8 mouse cellular contexts compared by ENCODE assay signal in genomic region chr16:97962151-97962948, GRCm38 (mm10). TPM values are rescaled to one million over a fixed set of nuclear protein-coding genes. Genes with fewer than 3 reads are reported as not detected.
A peak's percentile ranks its signal among the peaks of the same experiment; 100 is the strongest.
DNase-seq lines count a peak whose midpoint lies in the region; ATAC-seq lines count a peak whose summit lies in the region.

Gene C2cd2 (minus strand): TSS chr16:97962598.
Gene Zbtb21 (minus strand): TSS chr16:97962622.

- no peaks in the 10 kb centered on the region for H3K36me3 ChIP-seq in hindbrain, embryonic 13.5 days

- peak within 1 kb of the TSS; percentile 90 for H3K4me2 ChIP-seq in hindbrain, embryonic 13.5 days

- peak within 1 kb of the TSS; percentile 92 for H3K9ac ChIP-seq in hindbrain, embryonic 13.5 days

- under 1% methylated on average over 76 of the region's 78 CpGs for WGBS in hindbrain, embryonic 13.5 days

- H3K27me3 ChIP-seq in hindbrain, embryonic 13.5 days: no peaks in the 10 kb centered on the region

- H3K27ac ChIP-seq in hindbrain, embryonic 13.5 days: peak within 1 kb of the TSS; percentile 98

- peak within 1 kb of the TSS; percentile 80 for H3K4me3 ChIP-seq in hindbrain, embryonic 13.5 days

- peak; percentile 99 for ATAC-seq in hindbrain, embryonic 13.5 days (ENCODE audit: low FRiP score)

- peak; percentile 97 for DNase-seq in NIH3T3 (ENCODE audit: low read depth)
- DNase-seq in cerebellum, postnatal 10 days: peak; percentile 98 to 99
- DNase-seq in frontal cortex, postnatal 14 days (ENCODE audit: low spot score in 2 of 2): peak; percentile 95 to 97
- DNase-seq in layer of hippocampus, postnatal 25 days (ENCODE audit: extremely low spot score in 1 of 2, low spot score in 1 of 2): peak; percentile 93 to 97
- peak; percentile 97 for DNase-seq in lung, postnatal 25 days (ENCODE audit: low spot score)
- DNase-seq in retina, embryonic 14.5 days (ENCODE audit: low spot score): peak; percentile 98
- peak; percentile 95 for DNase-seq in thymus, postnatal 4 days

- H3K4me1 ChIP-seq in hindbrain, embryonic 13.5 days (replicated peaks): peaks cover 20% of the 10 kb centered on the region

- H3K9me3 ChIP-seq in hindbrain, embryonic 13.5 days: no peaks in the 10 kb centered on the region

RNA-seq across cellular contexts. Expression of gene C2cd2, which starts in this region (rescaled TPM):
- polyA plus RNA-seq in hindbrain, embryonic 13.5 days (2015; fragmentation: Nextera tagmentation; extraction: Ambion mirVana): 13.9 and 14.0 TPM in 2 replicates
- total RNA-seq in layer of hippocampus, postnatal 25 days (2021): 10 to 100 TPM; 17.6 to 17.7 TPM

RNA-seq across cellular contexts. Expression of gene Zbtb21, which starts in this region (rescaled TPM):
- 12.3 and 13.5 TPM in 2 replicates for polyA plus RNA-seq in hindbrain, embryonic 13.5 days (2015; fragmentation: Nextera tagmentation; extraction: Ambion mirVana)
- total RNA-seq in layer of hippocampus, postnatal 25 days (2021): 10 to 100 TPM; 21.6 to 28.1 TPM

Comparison
In these comparisons a context has a peak if more than half of its experiments do, and no peak if none do; other contexts are left out.
1. Peak in every context shown above with its lines: DNase-seq, ATAC-seq, H3K4me3 ChIP-seq and H3K27ac ChIP-seq.